Mouse (Mus musculus) cerebellum, postnatal 14 days (tissue): ENCODE measurements around the gene Hagh.

Experiments
- DNase-seq, 2 experiments: peaks; one replicate each; pipeline ENCODE4 v3.0.0; 2021; ENCODE audit warnings: mixed read lengths in 2 of 2

Hagh gene

DNA sequence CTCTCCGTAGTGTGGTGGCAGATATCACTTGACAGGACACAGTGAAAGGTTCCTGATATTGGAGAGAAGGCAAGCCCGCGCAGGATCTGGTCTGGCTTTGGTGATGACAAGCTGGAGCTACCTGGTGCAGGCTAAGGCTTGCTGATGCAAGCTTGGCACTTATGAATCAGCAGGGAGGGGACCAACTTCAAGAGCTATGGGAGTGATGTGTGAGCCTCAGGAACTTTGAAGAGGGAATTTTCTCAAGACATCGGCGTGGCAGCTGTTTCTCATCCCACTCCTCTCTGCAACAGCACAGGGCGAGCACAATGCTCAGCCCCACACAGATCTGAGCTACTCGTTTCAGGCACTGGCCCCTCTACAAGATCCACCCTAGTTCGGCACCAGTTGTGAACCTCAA lies at the start of gene Hagh:
Hagh (plus strand) TSS at position 302 of the 400 bp plus-strand sequence.
- DNase-seq: no peak

DNA sequence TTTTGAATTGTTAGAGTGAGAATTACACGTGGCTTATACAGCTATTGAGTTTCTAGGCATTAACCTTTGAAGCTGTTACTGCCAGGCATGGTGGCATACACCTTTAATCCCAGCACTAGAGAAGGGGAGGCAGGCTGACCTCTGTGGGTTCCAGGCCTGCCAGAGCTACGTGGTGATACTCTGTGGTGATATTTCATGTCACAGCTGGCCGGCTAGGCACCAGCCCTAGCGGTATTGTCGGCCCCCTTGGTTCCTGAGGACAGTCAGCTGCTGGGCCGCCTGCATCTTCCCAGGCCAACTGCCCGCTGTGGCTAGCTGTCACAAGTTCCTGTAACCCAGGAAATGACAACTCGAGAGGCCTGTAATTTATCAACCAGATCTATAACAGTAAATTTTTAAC lies 47.8 kb upstream of the Hagh start:
- DNase-seq: no peak

DNA sequence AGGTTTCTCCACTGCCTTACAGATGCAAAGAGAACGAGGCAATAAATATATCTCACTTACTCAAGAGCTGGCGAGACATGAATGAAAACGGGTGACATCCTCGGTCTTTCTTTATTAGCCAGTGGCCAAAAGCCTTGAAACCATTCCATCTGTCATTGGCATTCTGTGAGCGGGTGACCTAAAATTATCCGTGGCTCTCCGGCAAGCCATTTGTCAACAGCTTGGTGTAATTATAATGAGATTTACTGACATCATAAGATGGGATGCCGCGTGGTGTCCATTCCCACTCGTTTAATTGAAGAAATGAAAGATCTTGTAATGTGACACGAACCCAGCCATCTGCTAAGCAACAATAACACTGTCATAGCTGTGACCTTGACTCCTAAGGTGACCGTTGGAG lies 45.2 kb upstream of the Hagh start:
- peak; percentile 9 to 16 for DNase-seq

GRCm38 (mm10) chr17:24796969-24797368 lies 43.0 kb upstream of the Hagh start:
- DNase-seq: no peak

- no peak for DNase-seq
These were observed 41.7 kb upstream of the Hagh start for GRCm38 (mm10) chr17:24798229-24798628.

DNA sequence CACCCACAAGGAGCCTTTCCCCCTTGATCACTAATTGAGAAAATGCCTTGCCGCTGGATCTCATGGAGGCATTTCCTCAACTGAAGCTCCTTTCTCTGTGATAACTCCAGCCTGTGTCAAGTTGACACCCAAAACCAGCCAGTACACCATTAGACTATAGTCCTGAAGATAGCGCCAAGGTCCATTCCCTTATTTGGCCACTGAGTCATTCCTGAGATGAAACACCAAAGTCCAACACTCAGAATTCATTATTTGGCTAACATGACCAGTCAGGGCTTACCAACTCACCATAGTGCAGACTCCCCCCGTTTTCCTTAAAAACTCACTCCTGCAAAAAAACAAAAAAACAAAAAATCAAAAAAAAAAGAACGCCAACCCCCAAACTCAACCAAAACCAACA lies 40.5 kb upstream of the Hagh start:
- DNase-seq: no peak

- DNase-seq: no peak
These were observed 39.4 kb upstream of the Hagh start for GRCm38 (mm10) chr17:24800524-24800923.

DNA sequence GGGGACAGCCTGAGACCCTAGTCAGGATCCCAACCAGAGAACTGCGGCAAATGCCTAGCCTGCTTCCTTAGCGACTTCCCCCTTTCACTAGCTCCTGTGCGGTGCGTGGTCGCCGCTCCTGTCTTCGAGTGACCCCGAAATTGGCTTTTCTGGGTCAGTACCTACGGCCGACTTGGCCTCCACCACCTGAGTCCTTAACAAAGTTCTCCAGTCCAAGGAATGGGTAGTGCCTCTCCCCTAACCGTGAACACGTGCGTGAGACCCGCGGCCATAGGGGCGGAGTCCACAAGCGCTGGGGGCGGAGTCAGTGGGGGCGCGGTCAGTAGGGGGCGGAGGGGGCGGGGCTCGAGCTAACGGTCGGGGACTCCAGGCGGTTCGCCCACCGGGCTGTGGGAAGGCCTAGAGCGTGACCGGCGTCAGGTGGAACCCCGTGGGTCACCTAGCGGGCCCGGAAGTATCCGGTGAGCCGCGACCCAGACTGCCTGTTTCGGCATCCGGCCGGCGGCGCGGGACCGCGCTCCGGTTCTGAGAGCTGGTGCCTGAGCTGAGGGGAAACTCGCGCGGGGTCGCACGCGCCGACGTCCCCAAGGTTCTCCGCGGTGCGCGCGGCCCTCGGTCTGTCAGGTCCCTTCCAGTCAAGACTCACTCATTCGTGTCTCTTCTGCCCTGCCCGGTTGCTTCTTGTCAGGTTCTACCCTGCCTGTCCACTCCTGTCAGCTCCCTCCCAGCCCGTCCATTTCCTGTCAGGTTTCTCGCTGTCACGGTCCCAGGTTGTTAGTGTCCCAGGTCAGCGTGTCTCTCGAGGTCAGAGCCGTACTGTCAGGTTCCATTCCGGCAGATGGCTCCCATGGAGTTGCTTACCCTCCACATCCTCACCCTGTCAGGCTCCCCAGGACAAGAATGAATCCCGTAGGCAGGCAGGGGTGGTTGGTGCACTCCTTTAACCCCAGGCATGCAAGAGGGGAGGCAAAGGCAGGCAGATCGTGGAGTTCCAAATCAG lies 35.7 kb upstream of the Hagh start, which contains the start of gene Meiob:
Meiob (plus strand) TSS at position 338 of the 1,000 bp plus-strand sequence.
- DNase-seq: peak; percentile 44 to 64

GRCm38 (mm10) chr17:24811211-24811610 lies 28.7 kb upstream of the Hagh start:
- DNase-seq: no peak

DNA sequence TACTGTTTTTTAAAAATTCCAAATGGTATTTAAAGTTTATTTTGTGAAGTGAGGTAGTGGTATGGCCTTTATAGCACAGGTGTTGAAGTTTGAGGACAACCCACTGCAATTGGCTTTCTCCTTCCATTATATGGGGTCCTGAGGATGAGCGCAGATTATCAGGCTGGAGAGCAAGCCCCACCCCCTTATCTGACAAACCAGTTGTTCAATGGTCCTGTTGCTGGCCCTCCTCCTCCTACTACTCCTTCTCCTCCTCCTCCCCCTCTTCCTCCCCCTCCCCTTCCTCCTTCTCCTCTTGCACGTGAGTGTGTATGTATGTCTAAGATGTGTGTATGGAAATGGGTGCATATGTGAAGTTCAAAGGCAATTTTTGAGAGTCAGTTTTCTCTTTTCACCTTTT lies 27.7 kb upstream of the Hagh start:
- DNase-seq: no peak

DNA sequence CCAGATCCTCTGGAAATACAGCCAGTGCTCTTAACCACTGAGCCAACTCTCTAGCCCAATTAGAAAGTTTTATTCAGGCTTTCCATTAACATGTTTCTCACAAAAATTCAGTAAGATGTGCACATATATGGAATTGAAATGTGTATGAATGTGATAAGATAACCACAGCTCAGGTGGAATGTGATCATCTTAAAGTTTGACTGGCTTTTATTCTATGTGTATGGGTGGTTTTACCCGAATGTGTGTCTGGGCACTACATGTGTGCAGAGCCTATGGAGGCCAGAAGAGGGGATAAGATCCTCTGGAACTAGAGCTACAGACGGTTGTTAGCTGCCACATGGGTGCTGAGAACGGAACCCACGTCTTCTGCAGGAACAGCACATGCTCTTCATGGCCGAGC lies 24.7 kb upstream of the Hagh start:
- no peak for DNase-seq

DNA sequence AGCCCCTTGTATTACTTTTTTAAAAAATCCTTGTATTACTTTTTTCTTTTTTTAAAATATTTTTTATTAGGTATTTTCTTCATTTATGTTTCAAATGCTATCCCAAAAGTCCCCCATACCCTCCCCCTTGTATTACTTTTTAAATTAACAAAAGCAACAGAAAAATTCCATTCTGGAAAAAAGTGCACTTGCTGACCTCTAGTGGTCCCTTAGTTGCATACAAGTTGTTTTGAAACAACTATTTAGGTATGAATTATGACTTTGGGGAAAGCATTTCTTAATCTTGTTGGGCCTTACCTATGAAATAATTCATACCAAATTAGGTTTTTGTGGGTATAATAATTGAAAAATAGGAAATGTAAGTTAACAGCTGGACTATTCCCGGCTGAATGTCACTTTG lies 22.4 kb upstream of the Hagh start:
- peak in 1 of 2 experiments; percentile 19 for DNase-seq

GRCm38 (mm10) chr17:24818172-24818571 lies 21.8 kb upstream of the Hagh start:
- no peak for DNase-seq

- no peak for DNase-seq
These were observed 20.5 kb upstream of the Hagh start for GRCm38 (mm10) chr17:24819469-24819868.

DNA sequence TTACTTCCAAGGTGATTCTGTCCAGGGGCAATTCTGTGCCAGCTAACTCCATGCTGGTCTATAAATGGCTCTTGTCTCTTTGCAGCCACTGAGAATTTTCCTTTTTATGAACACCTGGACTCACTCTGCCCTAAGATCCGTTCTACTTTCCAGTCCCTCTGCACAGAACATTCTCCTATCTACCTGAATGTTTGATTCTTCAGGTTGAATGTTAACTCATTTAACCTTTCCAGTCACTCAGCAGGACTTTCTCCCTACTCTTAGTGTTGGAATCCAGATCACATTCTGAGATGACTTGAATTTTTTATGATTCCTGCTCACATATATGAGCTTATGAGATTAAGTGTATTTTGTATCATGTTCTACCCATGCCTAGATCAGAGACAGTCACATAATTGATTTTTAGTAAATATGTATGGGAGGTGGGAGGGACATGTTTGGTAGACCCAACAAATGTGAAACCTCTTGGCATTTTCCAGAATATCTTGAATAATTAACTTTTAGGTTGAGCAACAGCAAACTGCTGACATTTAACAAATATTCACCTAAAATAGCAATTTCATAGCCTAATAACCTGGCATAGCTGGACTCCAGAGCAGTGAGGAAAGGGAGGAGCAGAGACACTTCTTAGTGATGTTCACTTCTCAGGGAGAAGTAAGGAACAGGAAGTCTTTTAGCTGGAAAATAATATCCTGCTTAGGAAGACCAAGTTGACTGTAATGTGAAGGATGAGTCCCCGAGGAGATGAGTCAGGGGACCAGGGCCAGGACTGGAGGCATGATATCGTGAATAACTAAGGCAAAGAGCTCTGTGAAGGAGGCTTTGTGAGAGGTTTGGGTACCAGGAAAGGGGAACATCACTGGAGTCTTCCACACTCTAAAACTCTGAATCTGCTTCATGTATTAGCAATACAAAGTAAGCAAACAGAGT lies 18.3 kb upstream of the Hagh start:
- DNase-seq: no peak

DNA sequence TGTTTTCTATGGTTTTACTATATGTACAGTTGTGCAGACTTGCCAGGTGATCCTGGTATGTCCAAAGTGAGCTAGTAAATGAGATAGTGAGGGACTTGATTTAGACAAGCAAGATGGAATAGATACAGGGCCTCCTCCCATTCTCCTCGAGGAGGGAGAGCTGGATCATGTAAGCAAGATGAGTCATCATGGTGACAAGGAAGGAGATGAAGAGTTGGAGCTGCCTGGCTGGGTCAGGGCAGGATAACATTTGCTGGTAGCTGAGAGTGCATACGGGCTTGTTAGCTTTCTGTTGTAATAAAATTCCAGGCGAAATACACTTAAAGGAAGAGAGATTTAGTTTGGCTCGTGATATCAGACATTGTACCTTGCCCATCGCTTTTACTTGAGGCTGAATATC lies 398 bp downstream of the Hagh start:
- DNase-seq: no peak

DNA sequence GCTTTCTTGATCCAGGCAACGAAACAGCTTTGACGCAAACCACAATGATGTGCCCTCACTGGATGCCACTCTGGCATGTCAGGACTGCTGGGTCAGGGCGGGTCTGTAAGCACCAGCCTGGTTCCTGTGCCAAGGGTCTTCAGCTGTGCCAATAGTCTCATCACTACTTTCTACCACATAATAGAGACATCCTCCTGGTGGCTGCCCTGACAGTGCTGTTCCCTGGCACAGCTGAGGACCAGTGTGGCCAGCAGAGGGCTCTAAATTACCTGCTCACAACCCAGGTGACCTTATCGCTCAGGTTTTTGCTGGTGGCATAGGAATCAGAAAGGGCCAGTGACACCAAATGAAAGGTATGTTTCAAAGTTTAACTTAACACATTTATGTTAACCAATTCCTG lies 1.2 kb downstream of the Hagh start:
- peak; percentile 72 to 73 for DNase-seq

DNA sequence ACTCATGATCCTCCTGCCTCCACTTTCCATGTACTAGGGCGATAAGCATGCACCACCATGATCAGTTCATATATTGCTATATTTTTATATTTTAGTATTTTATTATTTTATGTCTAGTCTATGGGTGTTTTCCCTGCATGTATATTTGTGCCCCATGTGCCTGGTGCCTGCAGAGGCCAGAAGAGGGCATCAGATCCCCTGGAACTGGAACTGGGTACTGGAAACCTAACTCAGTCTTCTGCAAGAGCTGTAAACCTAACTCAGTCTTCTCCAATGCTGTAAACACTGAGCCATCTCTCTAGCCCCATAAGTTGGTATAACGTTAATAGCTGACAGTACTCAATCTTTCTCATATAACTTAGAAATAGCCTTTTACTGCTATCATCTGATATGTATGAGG lies 2.7 kb downstream of the Hagh start:
- DNase-seq: peak in 1 of 2 experiments; percentile 18

DNA sequence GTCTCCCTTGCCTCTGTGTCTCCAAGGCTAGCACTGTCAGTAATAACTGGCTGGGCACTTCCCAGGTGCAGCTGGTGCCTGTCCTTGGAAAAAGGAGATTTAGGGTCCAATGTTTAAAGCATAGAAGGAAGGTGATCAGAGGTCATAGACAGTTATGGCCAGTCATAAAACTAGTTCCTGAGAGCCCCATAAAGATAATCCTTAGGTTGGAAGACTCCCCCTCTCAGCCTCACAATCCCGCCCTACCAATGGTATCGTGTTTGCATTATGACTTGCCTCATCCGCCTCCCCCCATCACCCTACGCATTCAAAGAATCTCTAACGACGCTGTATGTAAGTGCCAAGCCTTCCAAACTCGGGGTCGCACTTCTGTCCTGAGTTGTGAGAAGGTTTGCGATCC lies 4.6 kb downstream of the Hagh start:
- no peak for DNase-seq

- DNase-seq: no peak
These were observed 7.4 kb downstream of the Hagh start for GRCm38 (mm10) chr17:24847386-24847785.

GRCm38 (mm10) chr17:24848600-24849031 lies 8.7 kb downstream of the Hagh start:
- DNase-seq: no peak

DNA sequence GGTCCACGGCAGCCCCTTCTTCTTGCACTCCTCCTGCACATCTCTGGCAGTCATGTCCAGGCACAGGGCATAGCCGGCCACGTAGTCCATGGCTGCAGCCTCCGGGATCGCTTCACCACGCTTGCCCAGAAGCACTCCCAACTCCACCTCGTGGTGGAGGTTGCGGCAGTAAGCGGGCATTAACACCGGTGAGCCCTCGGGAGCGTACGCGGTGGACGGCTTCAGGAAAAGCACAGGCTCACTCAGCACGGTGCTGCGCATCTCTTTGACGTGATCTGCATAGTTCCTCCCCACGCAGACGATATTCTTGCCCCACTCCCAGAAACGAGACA lies 9.8 kb downstream of the Hagh start:
- DNase-seq: no peak

DNA sequence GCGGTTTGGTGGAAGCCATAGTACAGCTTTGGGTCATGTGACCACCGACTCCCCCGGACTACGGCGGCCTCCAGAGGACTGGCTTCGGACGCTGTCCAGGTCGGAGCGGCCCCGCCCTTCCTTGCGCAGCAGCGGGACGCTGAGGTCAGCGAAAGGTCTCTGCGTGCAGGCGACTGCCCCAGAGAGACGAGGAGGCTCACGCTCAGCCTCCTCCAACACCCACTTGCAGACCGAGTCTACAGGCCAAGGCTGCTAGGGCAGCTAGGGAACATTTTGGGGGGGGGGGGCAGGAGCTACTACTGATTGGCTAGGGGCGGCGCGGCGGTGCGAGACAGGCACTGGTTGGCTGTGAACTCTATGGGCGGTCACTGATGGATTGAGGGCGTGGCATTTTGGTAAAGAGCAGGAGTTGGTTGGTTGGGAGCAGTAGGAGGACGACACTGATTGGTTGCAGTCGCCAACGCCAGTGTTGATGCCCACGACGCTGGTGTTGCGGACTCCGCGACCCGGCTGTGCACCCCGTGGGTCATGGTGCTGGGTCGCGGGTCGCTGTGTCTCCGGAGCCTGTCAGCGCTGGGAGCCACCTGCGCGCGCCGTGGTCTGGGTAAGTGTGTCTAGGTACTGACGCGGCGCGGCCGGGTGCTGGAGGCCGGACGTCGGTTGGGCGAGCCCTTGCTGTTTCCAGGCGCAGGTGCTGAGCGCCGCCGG lies 10.3 kb downstream of the Hagh start, which contains the start of gene Fahd1:
Fahd1 (minus strand) TSS at position 300 of the 708 bp plus-strand sequence.
- peak; percentile 95 to 96 for DNase-seq
